Mouse (Mus musculus): Measurements from ENCODE around the gene Gmppa. TPM values are rescaled to one million over a fixed set of nuclear protein-coding genes. Genes with fewer than 3 reads are reported as not detected.

The Gmppa gene
- polyA plus RNA-seq, 1 experiment from 2014 or later: 121 TPM

DNA sequence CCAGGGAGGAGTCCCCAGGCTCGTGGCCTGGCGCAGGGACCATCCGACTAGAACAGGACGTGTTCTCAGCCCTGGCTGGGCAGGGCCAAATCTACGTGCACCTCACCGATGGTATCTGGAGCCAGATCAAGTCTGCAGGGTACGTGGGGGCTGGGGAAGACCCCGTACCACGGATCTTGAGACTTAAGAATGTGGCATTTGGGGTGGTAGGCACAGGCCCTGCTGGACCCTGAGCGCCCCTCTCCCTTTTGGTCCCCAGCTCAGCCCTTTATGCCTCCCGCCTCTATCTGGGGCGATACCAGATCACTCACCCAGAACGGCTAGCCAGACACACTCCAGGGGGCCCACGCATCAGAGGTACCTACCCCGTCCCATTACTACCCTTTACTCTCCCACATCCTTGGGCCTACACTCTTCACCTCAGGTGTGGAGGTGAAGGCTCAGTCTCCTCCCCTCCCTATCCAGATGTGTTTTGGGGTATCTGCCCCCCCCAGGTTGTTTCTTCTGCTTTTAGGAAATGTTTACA is 5.8 kb downstream of the Gmppa start:
- Histone ChIP-seq H3K4me1 (replicated peaks; ENCODE audit: control insufficient read depth, insufficient read depth, low read length) (peaks cover 3% of the 10 kb centered on the region; the same call in 1 of the 2 replicates), H3K36me3 (ENCODE audit: control insufficient read depth, insufficient read depth) (peaks cover 33% of the 10 kb centered on the region; the same call in 1 of the 2 replicates), H3K9ac (ENCODE audit: low read depth, low read length) (no peak overlapping the region), H3K4me3 (ENCODE audit: low read depth, low read length) (no peak overlapping the region), H3K27me3 (replicated peaks; ENCODE audit: control insufficient read depth, insufficient read depth, low read length) (peaks cover 8% of the 10 kb centered on the region), H3K4me2 (replicated peaks; ENCODE audit: low read depth) (no peak overlapping the region), H3K9me3 (ENCODE audit: control insufficient read depth) (no peaks in the 10 kb centered on the region), H3K27ac (ENCODE audit: low read depth, low read length) (no peak overlapping the region)
- TF ChIP-seq CTCF (IDR thresholded peaks at IDR 0.05; ENCODE audit: low read depth): no peak
- 88% methylated on average over 15 of the region's 15 CpGs for WGBS
- no peak for ATAC-seq

DNA sequence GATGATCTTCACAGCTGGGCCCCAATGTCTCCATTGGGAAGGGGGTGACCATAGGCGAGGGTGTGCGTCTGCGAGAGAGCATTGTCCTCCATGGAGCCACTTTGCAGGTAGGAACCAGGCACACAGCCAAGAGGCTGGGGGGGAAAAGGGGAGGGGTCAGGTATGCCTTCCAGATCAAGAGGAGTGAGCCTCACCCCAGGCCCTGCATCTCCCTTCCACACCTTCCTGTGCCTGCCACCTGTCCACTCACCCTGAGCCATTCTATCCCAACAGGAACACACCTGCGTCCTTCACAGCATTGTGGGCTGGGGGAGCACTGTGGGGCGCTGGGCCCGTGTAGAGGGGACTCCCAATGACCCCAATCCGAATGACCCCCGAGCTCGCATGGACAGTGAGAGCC is 6.4 kb downstream of the Gmppa start:
- no peak overlapping the region for H3K4me3 ChIP-seq (ENCODE audit: low read depth, low read length)
- no peaks in the 10 kb centered on the region for H3K9me3 ChIP-seq (ENCODE audit: control insufficient read depth)
- no peak for ATAC-seq
- H3K4me2 ChIP-seq (replicated peaks; ENCODE audit: low read depth): no peak overlapping the region
- H3K9ac ChIP-seq (ENCODE audit: low read depth, low read length): no peak overlapping the region
- peaks cover 33% of the 10 kb centered on the region; the same call in 1 of the 2 replicates for H3K36me3 ChIP-seq (ENCODE audit: control insufficient read depth, insufficient read depth)
- H3K27ac ChIP-seq (ENCODE audit: low read depth, low read length): no peak overlapping the region
- TF ChIP-seq CTCF (IDR thresholded peaks at IDR 0.05; ENCODE audit: low read depth): no peak
- peaks cover 14% of the 10 kb centered on the region for H3K27me3 ChIP-seq (replicated peaks; ENCODE audit: control insufficient read depth, insufficient read depth, low read length)
- WGBS: 84% methylated on average over 9 of the region's 9 CpGs
- peaks cover 4% of the 10 kb centered on the region for H3K4me1 ChIP-seq (replicated peaks; ENCODE audit: control insufficient read depth, insufficient read depth, low read length)

DNA sequence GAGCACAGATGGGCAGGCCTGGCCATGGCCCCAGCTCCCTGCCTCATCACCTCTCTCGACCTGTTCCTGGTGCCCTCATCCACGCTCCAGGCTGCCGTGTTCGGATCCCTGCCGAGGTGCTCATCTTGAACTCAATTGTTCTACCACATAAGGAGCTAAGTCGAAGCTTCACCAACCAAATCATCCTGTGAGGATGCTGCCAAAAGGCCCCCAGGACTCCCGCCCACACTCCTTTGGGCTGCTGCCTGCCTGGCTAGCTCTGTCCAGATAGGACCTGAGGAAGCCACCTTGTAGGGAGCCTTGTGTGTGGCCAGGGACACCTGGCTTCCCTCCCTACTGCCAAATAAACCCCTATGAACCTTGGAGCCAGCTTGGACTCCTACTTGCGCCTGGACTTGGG is 7.1 kb downstream of the Gmppa start:
- no peak overlapping the region for H3K4me3 ChIP-seq (ENCODE audit: low read depth, low read length)
- no peak overlapping the region for H3K4me2 ChIP-seq (replicated peaks; ENCODE audit: low read depth)
- H3K9ac ChIP-seq (ENCODE audit: low read depth, low read length): no peak overlapping the region
- peaks cover 9% of the 10 kb centered on the region for H3K4me1 ChIP-seq (replicated peaks; ENCODE audit: control insufficient read depth, insufficient read depth, low read length)
- WGBS: 70% methylated on average over 8 of the region's 8 CpGs
- TF ChIP-seq CTCF (IDR thresholded peaks at IDR 0.05; ENCODE audit: low read depth): no peak
- H3K27me3 ChIP-seq (replicated peaks; ENCODE audit: control insufficient read depth, insufficient read depth, low read length): peaks cover 21% of the 10 kb centered on the region
- no peaks in the 10 kb centered on the region for H3K9me3 ChIP-seq (ENCODE audit: control insufficient read depth)
- no peak for ATAC-seq
- H3K36me3 ChIP-seq (ENCODE audit: control insufficient read depth, insufficient read depth): peaks cover 33% of the 10 kb centered on the region; the same call in 1 of the 2 replicates
- no peak overlapping the region for H3K27ac ChIP-seq (ENCODE audit: low read depth, low read length)

- 60% methylated on average over 13 of the region's 13 CpGs for WGBS
- no peak overlapping the region for H3K4me2 ChIP-seq (replicated peaks; ENCODE audit: low read depth)
- no peak overlapping the region for H3K4me3 ChIP-seq (ENCODE audit: low read depth, low read length)
- peaks cover 26% of the 10 kb centered on the region for H3K27me3 ChIP-seq (replicated peaks; ENCODE audit: control insufficient read depth, insufficient read depth, low read length)
- no peak overlapping the region for H3K27ac ChIP-seq (ENCODE audit: low read depth, low read length)
- peaks cover 9% of the 10 kb centered on the region for H3K4me1 ChIP-seq (replicated peaks; ENCODE audit: control insufficient read depth, insufficient read depth, low read length)
- H3K9me3 ChIP-seq (ENCODE audit: control insufficient read depth): no peaks in the 10 kb centered on the region
- no peak for TF ChIP-seq CTCF (IDR thresholded peaks at IDR 0.05; ENCODE audit: low read depth)
- H3K9ac ChIP-seq (ENCODE audit: low read depth, low read length): no peak overlapping the region
- peaks cover 33% of the 10 kb centered on the region; the same call in 1 of the 2 replicates for H3K36me3 ChIP-seq (ENCODE audit: control insufficient read depth, insufficient read depth)
- no peak for ATAC-seq
These were observed 7.7 kb downstream of the Gmppa start for GRCm38 (mm10) chr1:75443247-75444024.

GRCm38 (mm10) chr1:75444208-75444607 is 8.5 kb downstream of the Gmppa start:
- no peak overlapping the region for H3K27ac ChIP-seq (ENCODE audit: low read depth, low read length)
- H3K4me1 ChIP-seq (replicated peaks; ENCODE audit: control insufficient read depth, insufficient read depth, low read length): peaks cover 9% of the 10 kb centered on the region
- no peak overlapping the region for H3K9ac ChIP-seq (ENCODE audit: low read depth, low read length)
- peaks cover 33% of the 10 kb centered on the region for H3K27me3 ChIP-seq (replicated peaks; ENCODE audit: control insufficient read depth, insufficient read depth, low read length)
- H3K4me2 ChIP-seq (replicated peaks; ENCODE audit: low read depth): no peak overlapping the region
- no peak overlapping the region for H3K4me3 ChIP-seq (ENCODE audit: low read depth, low read length)
- no peak for ATAC-seq
- 59% methylated on average over 3 of the region's 3 CpGs for WGBS
- no peaks in the 10 kb centered on the region for H3K9me3 ChIP-seq (ENCODE audit: control insufficient read depth)
- TF ChIP-seq CTCF (IDR thresholded peaks at IDR 0.05; ENCODE audit: low read depth): no peak
- H3K36me3 ChIP-seq (ENCODE audit: control insufficient read depth, insufficient read depth): peaks cover 33% of the 10 kb centered on the region; the same call in 1 of the 2 replicates

- no peak overlapping the region for H3K9ac ChIP-seq (ENCODE audit: low read depth, low read length)
- no peaks in the 10 kb centered on the region for H3K9me3 ChIP-seq (ENCODE audit: control insufficient read depth)
- peaks cover 9% of the 10 kb centered on the region for H3K4me1 ChIP-seq (replicated peaks; ENCODE audit: control insufficient read depth, insufficient read depth, low read length)
- no peak for TF ChIP-seq CTCF (IDR thresholded peaks at IDR 0.05; ENCODE audit: low read depth)
- no peak overlapping the region for H3K4me3 ChIP-seq (ENCODE audit: low read depth, low read length)
- H3K27me3 ChIP-seq (replicated peaks; ENCODE audit: control insufficient read depth, insufficient read depth, low read length): peaks cover 43% of the 10 kb centered on the region
- 18% methylated on average over 9 of the region's 9 CpGs for WGBS
- H3K36me3 ChIP-seq (ENCODE audit: control insufficient read depth, insufficient read depth): peaks cover 33% of the 10 kb centered on the region; the same call in 1 of the 2 replicates
- ATAC-seq: no peak
- no peak overlapping the region for H3K4me2 ChIP-seq (replicated peaks; ENCODE audit: low read depth)
- no peak overlapping the region for H3K27ac ChIP-seq (ENCODE audit: low read depth, low read length)
These were observed 9.5 kb downstream of the Gmppa start for GRCm38 (mm10) chr1:75445141-75445701.

All from intestine, postnatal 0 days (tissue).